Mouse (Mus musculus) heart, postnatal 0 days (tissue): ENCODE measurements around the gene Dbx1. TPM values are rescaled to one million over a fixed set of nuclear protein-coding genes. Genes with fewer than 3 reads are reported as not detected.

ENCODE experiments used
- ATAC-seq: fragments of 200-750 bp; cut with Nextera tagmentation; 2 replicates; pipeline ENCODE4 v1.8.0; 2017; ENCODE audit warnings: low read depth, moderate number of reproducible peaks, moderate library complexity; ENCODE audit not compliant: insufficient read depth
- DNase-seq: peaks from one replicate; pipeline ENCODE4 v3.0.0-alpha.2; 2016; ENCODE audit warnings: low spot score
- H3K27ac ChIP-seq: fragments of 300-500 bp; sonication (generic); 2 replicates; pipeline ENCODE4 v1.5.1; 2014; ENCODE audit warnings: low read depth, mild to moderate bottlenecking
- H3K27me3 ChIP-seq: fragments of 300-500 bp; sonication (generic); 2 replicates; pipeline ENCODE4 v1.6.1; 2014; ENCODE audit warnings: low read length, mixed read lengths; ENCODE audit not compliant: control insufficient read depth, insufficient read depth
- H3K36me3 ChIP-seq: fragments of 300-500 bp; sonication (generic); replicated peaks from 2 replicates; pipeline ENCODE4 v1.6.1; 2014; ENCODE audit warnings: low read length, mixed read lengths; ENCODE audit not compliant: control insufficient read depth, insufficient read depth
- H3K4me1 ChIP-seq: fragments of 300-500 bp; sonication (generic); 2 replicates; pipeline ENCODE4 v1.6.1; 2014; ENCODE audit warnings: antibody characterized with exemption; ENCODE audit not compliant: control insufficient read depth, insufficient read depth
- H3K4me2 ChIP-seq: fragments of 300-500 bp; sonication (generic); 2 replicates; pipeline ENCODE4 v1.6.1; 2014; ENCODE audit warnings: low read depth, mild to moderate bottlenecking, low read length, moderate library complexity
- H3K4me3 ChIP-seq: fragments of 300-500 bp; sonication (generic); 2 replicates; pipeline ENCODE4 v1.5.1; 2014; ENCODE audit warnings: low read depth, low read length
- H3K9ac ChIP-seq: fragments of 300-500 bp; sonication (generic); replicated peaks from 2 replicates; pipeline ENCODE4 v1.6.1; 2014; ENCODE audit warnings: low read depth, low read length, mixed read lengths
- H3K9me3 ChIP-seq: fragments of 300-500 bp; sonication (generic); replicated peaks from 2 replicates; pipeline ENCODE4 v1.6.1; 2016; ENCODE audit warnings: low read length; ENCODE audit not compliant: control insufficient read depth
- CTCF ChIP-seq: IDR thresholded peaks from 2 replicates; pipeline ENCODE4 v1.5.1; 2016; ENCODE audit warnings: antibody characterized with exemption, control low read depth, low read depth
- EP300 ChIP-seq: IDR thresholded peaks from 2 replicates; pipeline ENCODE4 v1.6.1; 2016; ENCODE audit warnings: antibody characterized with exemption, low read depth
- WGBS: fragments of 180-500 bp; shearing (Covaris S2); extraction: QIAGEN DNeasy Blood & Tissue Kit; methylation state at CpG from one replicate; pipeline ENCODE4 v1.1.7; 2014; 5-methylcytosine and 5-hydroxymethylcytosine counted together
- polyA plus RNA-seq: library from polyadenylated mRNA; unstranded; fragments of >200 nt; fragmentation: Nextera tagmentation; extraction: Ambion mirVana; gene quantifications from 2 replicates; pipeline ENCODE4 v1.2.1, GENCODE M21; 2015
- total RNA-seq: library from RNA; depleted of rRNA; stranded (reverse); fragments of >200 nt; gene quantifications from 2 replicates; pipeline ENCODE4 v1.2.3, GENCODE M21; 2014; ENCODE audit warnings: low replicate concordance; rRNA removed

Dbx1 gene
- total and polyA plus RNA-seq, 2 experiments from 2014 or later, result not detected

- no peak for DNase-seq
- H3K9ac ChIP-seq, result no peak overlapping the region
- ATAC-seq, result no peak
- H3K4me1 ChIP-seq, result no peaks in the 10 kb centered on the region
- no peak overlapping the region for H3K4me3 ChIP-seq
- no peaks in the 10 kb centered on the region for H3K9me3 ChIP-seq
- no peaks in the 10 kb centered on the region for H3K27me3 ChIP-seq
- TF ChIP-seq EP300 (no peak), CTCF (no peak)
- peaks cover 86% of the 10 kb centered on the region for H3K36me3 ChIP-seq
- no peak overlapping the region for H3K4me2 ChIP-seq
- no peak overlapping the region for H3K27ac ChIP-seq
- WGBS, result 87% methylated on average over 6 of the region's 6 CpGs
Observed at GRCm38 (mm10) chr7:49583176-49583575, 53.5 kb downstream of the Dbx1 start.

- no peak overlapping the region for H3K27ac ChIP-seq
- no peak overlapping the region for H3K4me3 ChIP-seq
- no peaks in the 10 kb centered on the region for H3K9me3 ChIP-seq
- peaks cover 86% of the 10 kb centered on the region for H3K36me3 ChIP-seq
- DNase-seq (no peak), ATAC-seq (no peak)
- WGBS, result 77% methylated on average over 7 of the region's 7 CpGs
- TF ChIP-seq EP300 (no peak), CTCF (no peak)
- no peaks in the 10 kb centered on the region for H3K4me1 ChIP-seq
- H3K9ac ChIP-seq, result no peak overlapping the region
- H3K27me3 ChIP-seq, result no peaks in the 10 kb centered on the region
- H3K4me2 ChIP-seq, result no peak overlapping the region
Observed at GRCm38 (mm10) chr7:49582551-49582950, 54.1 kb downstream of the Dbx1 start.

- Histone ChIP-seq H3K4me1 (no peaks in the 10 kb centered on the region), H3K36me3 (peaks cover 85% of the 10 kb centered on the region), H3K9me3 (no peaks in the 10 kb centered on the region), H3K4me2 (no peak overlapping the region), H3K9ac (no peak overlapping the region), H3K27ac (no peak overlapping the region), H3K27me3 (no peaks in the 10 kb centered on the region), H3K4me3 (no peak overlapping the region)
- no peak for DNase-seq
- ATAC-seq, result no peak
- WGBS, result 94% methylated on average over 2 of the region's 2 CpGs
- TF ChIP-seq CTCF (no peak), EP300 (no peak)
Observed at GRCm38 (mm10) chr7:49581951-49582350, 54.7 kb downstream of the Dbx1 start.

Other genes with a start within 250 kb of the Dbx1 start
- 2.4 and 3.4 TPM in 2 replicates for gene Htatip2, start 122.3 kb upstream of the Dbx1 start, total RNA-seq
- 16.5 and 17.5 TPM in 2 replicates for gene Htatip2, start 122.3 kb upstream of the Dbx1 start, polyA plus RNA-seq
- gene Prmt3, start 141.5 kb upstream of the Dbx1 start, total RNA-seq, result 34.7 and 45.5 TPM in 2 replicates
- 27.1 and 28.4 TPM in 2 replicates for gene Prmt3, start 141.5 kb upstream of the Dbx1 start, polyA plus RNA-seq